Mouse (Mus musculus): ENCODE results near the gene Ube2m.

- TF ChIP-seq POLR2A (IDR thresholded peaks at IDR 0.05; ENCODE audit: control insufficient read depth, low read depth, low read length), result no peak
- TF ChIP-seq CTCF (IDR thresholded peaks at IDR 0.05; ENCODE audit: control insufficient read depth, insufficient read depth, insufficient replicate concordance, low read depth, low read length), result no peak
Observed at GRCm38 (mm10) chr7:13003380-13003779, 34.7 kb downstream of the Ube2m start.
